Mouse (Mus musculus) megakaryocyte, embryonic 14.5 days (primary cell): ENCODE measurements around the gene Syt2. TPM values are rescaled to one million over a fixed set of nuclear protein-coding genes. Genes with fewer than 3 reads are reported as not detected.

Experiments
- H3K27me3 ChIP-seq: replicated peaks from 2 replicates; pipeline ENCODE3; 2012; ENCODE audit warnings: inconsistent platforms
- H3K36me3 ChIP-seq: replicated peaks from 2 replicates; pipeline ENCODE3; 2012; ENCODE audit warnings: low read length, inconsistent platforms, mixed read lengths
- H3K4me1 ChIP-seq: 2 replicates; pipeline ENCODE4 v1.6.1; 2012; ENCODE audit warnings: inconsistent platforms
- H3K4me3 ChIP-seq: replicated peaks from 2 replicates; pipeline ENCODE3; 2012; ENCODE audit warnings: moderate library complexity, mild to moderate bottlenecking, inconsistent platforms
- H3K9me3 ChIP-seq: 2 replicates; pipeline ENCODE4 v1.6.1; 2012; ENCODE audit warnings: inconsistent platforms
- FLI1 ChIP-seq: IDR thresholded peaks from 2 replicates; pipeline ENCODE4 v1.6.1; 2012; ENCODE audit warnings: low read length, inconsistent platforms, mixed read lengths
- GATA1 ChIP-seq: IDR thresholded peaks from 3 replicates; pipeline ENCODE4 v1.6.1; 2012; ENCODE audit warnings: mixed read lengths, low read length, inconsistent platforms, borderline replicate concordance
- polyA plus RNA-seq: library from polyadenylated mRNA; stranded (reverse); fragments of >175 nt; gene quantifications from 2 replicates; pipeline ENCODE4 v1.2.3, GENCODE M21; 2012; ENCODE audit warnings: low replicate concordance; ENCODE audit not compliant: insufficient read depth

Gene Syt2
- polyA plus RNA-seq, 1 experiment, result 0.01 TPM

- no peak overlapping the region for H3K4me3 ChIP-seq
- H3K36me3 ChIP-seq, result no peaks in the 10 kb centered on the region
- H3K27me3 ChIP-seq, result peaks cover 55% of the 10 kb centered on the region
- H3K9me3 ChIP-seq, result peaks cover 8% of the 10 kb centered on the region
- no peak for TF ChIP-seq FLI1
- no peak for TF ChIP-seq GATA1
- 0 out of 2 replicates have a peak, but pooled peaks cover 2% of the 10 kb centered on the region for H3K4me1 ChIP-seq
Measured at GRCm38 (mm10) chr1:134671234-134672070, 25.0 kb downstream of the Syt2 start.

DNA sequence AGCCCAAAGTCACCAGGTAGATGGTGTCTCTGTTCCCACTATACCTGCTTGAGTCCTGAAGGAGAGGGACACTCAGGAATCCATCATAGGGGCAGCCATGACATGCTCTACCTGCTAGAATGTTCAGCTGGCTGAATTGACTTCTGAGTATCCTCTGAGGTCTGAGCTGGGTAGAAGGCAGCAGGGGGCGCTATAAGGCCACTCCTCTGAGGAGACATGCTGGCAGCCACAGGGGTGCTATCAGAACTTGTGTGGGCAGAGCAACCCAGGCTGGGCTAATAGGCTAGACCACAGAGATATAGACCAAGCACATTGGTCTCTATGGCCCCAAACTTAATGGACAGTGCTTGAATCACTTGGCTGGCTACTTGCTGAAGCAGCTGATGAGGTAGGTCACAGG lies 27.8 kb downstream of the Syt2 start:
- no peak overlapping the region for H3K4me3 ChIP-seq
- peaks cover 66% of the 10 kb centered on the region for H3K27me3 ChIP-seq

DNA sequence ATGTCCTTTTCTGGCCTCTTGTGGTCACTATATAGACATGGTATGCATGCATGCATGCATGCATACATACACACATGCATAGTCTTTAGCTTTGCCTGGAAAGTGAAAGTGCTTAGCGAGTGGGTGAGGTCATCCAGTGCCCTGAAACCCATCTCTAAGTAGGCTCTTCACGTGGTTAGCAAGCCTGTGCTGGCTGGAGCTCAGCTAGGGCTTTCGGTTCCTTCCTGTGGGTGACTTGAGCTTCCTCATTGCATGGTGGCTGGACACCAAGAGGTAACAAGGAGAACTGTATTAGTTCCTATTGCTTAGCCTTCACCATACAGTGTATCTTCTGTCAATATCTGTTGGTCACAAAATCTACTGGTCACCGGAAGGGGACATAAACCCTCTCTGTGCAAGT lies 33.0 kb downstream of the Syt2 start:
- H3K27me3 ChIP-seq, result peaks cover 62% of the 10 kb centered on the region
- TF ChIP-seq GATA1, result no peak
- no peak for TF ChIP-seq FLI1
- no peaks in the 10 kb centered on the region for H3K36me3 ChIP-seq
- no peaks in the 10 kb centered on the region for H3K9me3 ChIP-seq
- peaks cover 11% of the 10 kb centered on the region for H3K4me1 ChIP-seq
- H3K4me3 ChIP-seq, result peak overlapping the region; percentile 80

More for the DNA sequence above, 27.8 kb downstream of the Syt2 start:
- Histone ChIP-seq H3K9me3 (peaks cover under 1% of the 10 kb centered on the region; the same call in 1 of the 2 replicates), H3K4me1 (peaks cover 2% of the 10 kb centered on the region), H3K36me3 (no peaks in the 10 kb centered on the region)
- TF ChIP-seq FLI1, result no peak
- TF ChIP-seq GATA1, result no peak

DNA sequence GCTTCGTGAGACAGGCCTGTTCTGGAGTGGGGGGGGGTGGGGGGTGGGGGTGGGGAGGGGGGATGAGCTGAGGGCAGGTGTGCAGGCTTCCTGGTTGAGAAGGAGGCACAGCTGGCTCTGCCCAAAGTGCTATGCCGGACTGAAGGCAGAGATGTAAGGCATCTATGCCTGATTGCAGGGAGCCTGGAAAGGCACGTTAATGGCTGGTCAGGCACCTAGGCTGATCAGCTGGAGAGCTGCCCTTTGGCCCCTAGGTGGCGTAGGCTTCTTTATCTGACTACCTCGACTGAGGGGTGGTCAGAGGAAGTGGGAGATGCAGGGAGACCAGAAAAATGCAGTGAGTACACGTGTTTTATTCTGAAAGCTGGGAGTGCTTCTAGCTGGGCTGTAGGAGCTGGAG lies 34.1 kb downstream of the Syt2 start:
- H3K27me3 ChIP-seq, result peaks cover 56% of the 10 kb centered on the region
- H3K36me3 ChIP-seq, result no peaks in the 10 kb centered on the region

DNA sequence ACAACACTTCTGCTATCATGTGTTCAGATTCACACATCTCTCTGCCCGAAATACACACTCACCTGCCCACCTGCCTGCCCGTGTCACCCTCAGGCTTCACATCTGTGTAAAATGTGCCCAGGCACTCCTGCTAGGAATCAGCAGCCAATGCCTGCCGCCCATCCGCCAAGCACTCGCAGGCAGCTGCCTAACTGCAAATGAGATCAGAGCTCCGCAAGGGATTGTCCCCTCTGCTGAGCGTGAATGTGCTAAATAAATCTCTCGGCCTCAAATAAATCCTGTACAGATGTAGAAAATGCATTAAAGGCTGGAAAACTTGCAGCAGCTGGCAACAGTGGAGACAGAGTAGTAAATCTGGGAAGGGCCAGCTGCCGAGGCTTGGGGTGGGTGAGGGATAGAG lies 36.0 kb downstream of the Syt2 start:
- TF ChIP-seq GATA1, result no peak
- TF ChIP-seq FLI1, result no peak
- H3K4me1 ChIP-seq, result peaks cover 11% of the 10 kb centered on the region
- H3K4me3 ChIP-seq, result no peak overlapping the region
- H3K27me3 ChIP-seq, result peaks cover 51% of the 10 kb centered on the region
- no peaks in the 10 kb centered on the region for H3K36me3 ChIP-seq
- no peaks in the 10 kb centered on the region for H3K9me3 ChIP-seq

More for the DNA sequence above, 34.1 kb downstream of the Syt2 start:
- no peaks in the 10 kb centered on the region for H3K9me3 ChIP-seq
- H3K4me1 ChIP-seq, result peaks cover 11% of the 10 kb centered on the region
- no peak overlapping the region for H3K4me3 ChIP-seq
- no peak for TF ChIP-seq FLI1
- TF ChIP-seq GATA1, result no peak

GRCm38 (mm10) chr1:134686834-134687421 lies 40.5 kb downstream of the Syt2 start:
- H3K9me3 ChIP-seq, result peaks cover 11% of the 10 kb centered on the region
- H3K4me1 ChIP-seq, result no peaks in the 10 kb centered on the region; the same call in 1 of the 2 replicates
- H3K4me3 ChIP-seq, result no peak overlapping the region
- no peak for TF ChIP-seq FLI1
- TF ChIP-seq GATA1, result no peak
- H3K27me3 ChIP-seq, result peaks cover 49% of the 10 kb centered on the region
- H3K36me3 ChIP-seq, result no peaks in the 10 kb centered on the region

GRCm38 (mm10) chr1:134696302-134696701 lies 49.8 kb downstream of the Syt2 start:
- Histone ChIP-seq H3K4me1 (no peaks in the 10 kb centered on the region), H3K4me3 (no peak overlapping the region)
- no peak for TF ChIP-seq FLI1
- no peak for TF ChIP-seq GATA1

GRCm38 (mm10) chr1:134697073-134697472 lies 50.6 kb downstream of the Syt2 start:
- Histone ChIP-seq H3K36me3 (no peaks in the 10 kb centered on the region), H3K9me3 (no peaks in the 10 kb centered on the region), H3K27me3 (peaks cover 74% of the 10 kb centered on the region), H3K4me1 (no peaks in the 10 kb centered on the region), H3K4me3 (no peak overlapping the region)
- TF ChIP-seq GATA1 (no peak), FLI1 (no peak)

More at GRCm38 (mm10) chr1:134696302-134696701, 49.8 kb downstream of the Syt2 start:
- Histone ChIP-seq H3K36me3 (no peaks in the 10 kb centered on the region), H3K27me3 (peaks cover 73% of the 10 kb centered on the region), H3K9me3 (peaks cover 2% of the 10 kb centered on the region)

GRCm38 (mm10) chr1:134697522-134698250 lies 51.2 kb downstream of the Syt2 start:
- Histone ChIP-seq H3K4me3 (no peak overlapping the region), H3K4me1 (no peaks in the 10 kb centered on the region), H3K9me3 (no peaks in the 10 kb centered on the region), H3K27me3 (peaks cover 73% of the 10 kb centered on the region), H3K36me3 (no peaks in the 10 kb centered on the region)
- no peak for TF ChIP-seq FLI1

- Histone ChIP-seq H3K4me3 (no peak overlapping the region), H3K36me3 (no peaks in the 10 kb centered on the region), H3K9me3 (no peaks in the 10 kb centered on the region), H3K4me1 (no peaks in the 10 kb centered on the region), H3K27me3 (peaks cover 75% of the 10 kb centered on the region)
- TF ChIP-seq FLI1 (no peak), GATA1 (no peak)
Measured at GRCm38 (mm10) chr1:134698486-134698885, 52.0 kb downstream of the Syt2 start.
